Mouse (Mus musculus) layer of hippocampus, postnatal 36 days (tissue): Measurements from ENCODE around the gene Olfr49. TPM values are rescaled to one million over a fixed set of nuclear protein-coding genes. Genes with fewer than 3 reads are reported as not detected.

Experiments
- DNase-seq, 2 experiments: peaks; one replicate each; pipeline ENCODE4 v3.0.0; 2022
- total RNA-seq, 2 experiments: library from RNA; stranded (reverse); gene quantifications; 2 replicates each; pipeline ENCODE4 v1.2.3; 2021

Olfr49 gene
- total RNA-seq, 2 experiments from 2014 or later, result not detected

DNA sequence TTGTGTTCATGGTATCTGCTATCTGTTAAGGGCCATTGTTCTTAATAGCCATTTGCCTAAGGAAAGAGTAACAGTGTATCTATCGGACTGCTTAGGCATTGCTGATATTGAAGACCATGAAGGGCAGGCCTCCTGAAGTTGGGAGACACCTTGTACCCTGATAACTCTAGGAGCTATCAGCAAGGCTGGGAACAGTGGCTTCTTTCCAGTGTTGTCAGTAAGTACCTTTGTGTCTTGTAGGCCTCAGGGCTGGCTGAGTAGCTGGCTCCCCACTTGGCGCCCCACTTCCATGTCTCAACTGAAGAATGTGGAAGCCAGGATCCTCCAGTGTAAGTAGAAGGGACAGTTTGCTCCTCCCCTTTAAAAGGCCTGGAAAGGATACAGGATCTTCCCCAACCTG is 23.4 kb downstream of the Olfr49 start:
- no peak for DNase-seq

DNA sequence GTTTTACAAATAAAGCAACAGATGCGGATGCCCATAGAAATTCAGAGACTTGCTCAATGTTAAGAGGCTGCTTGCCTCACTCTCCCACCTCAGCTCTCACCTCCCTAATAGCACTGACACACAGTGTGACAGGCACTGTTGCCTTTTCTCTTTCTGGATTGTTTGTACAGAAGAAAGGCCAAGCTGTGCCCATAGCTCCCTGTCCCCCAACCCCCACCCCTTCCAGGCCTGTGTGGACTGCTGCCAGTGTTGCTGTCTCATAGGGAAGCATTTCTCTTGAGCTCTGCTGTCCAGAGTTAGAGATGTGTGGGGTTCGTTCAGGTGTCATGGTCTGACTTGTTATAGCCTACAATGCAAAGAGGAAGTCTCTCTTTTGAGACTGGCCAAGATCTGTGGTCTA is 24.5 kb downstream of the Olfr49 start:
- no peak for DNase-seq

DNA sequence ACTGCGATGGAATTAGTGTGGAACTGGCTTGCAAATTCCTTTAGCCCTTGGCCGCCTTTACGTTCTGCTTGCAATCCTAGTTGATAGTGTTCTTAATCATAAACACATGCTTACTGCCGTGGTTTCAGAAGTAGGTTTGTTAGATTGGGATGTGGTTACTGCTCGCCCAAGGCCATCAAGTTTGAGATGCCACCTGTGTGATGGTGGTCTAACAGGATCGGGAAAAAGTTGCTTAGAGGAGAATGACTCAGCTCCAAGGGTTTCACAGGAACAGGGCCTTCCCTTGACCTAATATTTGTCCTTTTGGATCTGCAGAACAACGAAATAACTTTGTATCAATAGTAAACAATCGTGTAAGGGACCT is 25.0 kb downstream of the Olfr49 start:
- DNase-seq, result no peak

DNA sequence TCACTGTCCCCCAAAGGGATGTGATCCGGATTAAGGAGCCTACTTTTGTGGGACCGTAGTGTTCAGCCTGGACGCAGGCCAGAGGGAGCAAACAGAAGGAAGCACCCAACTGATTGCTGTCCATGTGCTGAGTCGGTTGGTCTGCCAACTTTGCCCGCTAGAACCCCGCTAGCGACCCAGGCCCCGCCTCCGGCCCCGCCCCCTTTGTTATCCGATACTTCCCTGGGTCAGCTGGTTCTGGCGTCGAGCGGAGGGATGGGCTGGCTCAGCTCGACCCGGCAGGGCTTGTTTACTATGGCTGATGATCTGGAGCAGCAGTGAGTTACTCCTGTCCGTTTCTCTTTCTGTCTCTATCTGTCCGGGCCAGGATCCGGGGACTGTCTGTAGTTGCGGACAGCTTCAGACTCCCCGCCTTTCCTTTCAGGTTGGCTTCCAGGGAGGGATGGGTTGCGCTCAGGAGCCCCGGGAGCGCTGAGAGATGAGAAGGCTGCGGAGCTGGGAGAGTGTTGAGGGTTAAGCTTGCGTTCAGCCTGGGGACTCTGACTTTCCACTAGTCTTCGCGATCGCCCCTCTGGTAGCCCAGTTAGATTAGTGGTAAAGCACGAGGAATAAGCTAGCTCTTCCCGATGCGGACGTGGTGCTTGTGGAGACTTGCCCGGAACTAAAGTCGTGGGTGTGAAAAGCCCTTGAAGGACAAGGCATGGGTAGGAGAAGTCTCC is 25.6 kb downstream of the Olfr49 start:
- DNase-seq, result peak; percentile 83 to 89

DNA sequence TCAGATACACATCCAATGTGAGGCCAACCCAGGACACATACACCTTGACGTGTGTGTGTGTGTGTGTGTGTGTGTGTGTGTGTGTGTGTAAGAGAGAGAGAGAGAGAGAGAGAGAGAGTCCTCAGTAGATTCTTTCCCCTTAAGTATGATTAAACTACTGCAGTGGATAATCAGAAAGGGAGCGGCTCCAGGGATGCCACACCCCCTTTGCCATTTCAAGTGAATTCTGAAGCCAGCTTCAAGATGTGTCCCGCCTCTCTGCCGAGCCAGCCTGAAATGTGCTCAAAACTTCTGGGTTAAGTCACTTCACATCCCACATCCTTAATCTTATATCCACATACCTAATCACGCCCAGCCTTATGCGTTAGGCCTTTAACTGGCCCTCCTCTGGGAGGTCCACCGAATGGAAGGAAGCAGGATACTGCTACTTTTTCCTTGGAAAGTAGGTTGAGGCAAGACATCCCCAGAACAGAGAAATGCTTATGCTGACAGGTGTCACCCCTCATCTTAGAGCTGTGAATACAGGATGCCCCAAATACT is 26.5 kb downstream of the Olfr49 start:
- no peak for DNase-seq

DNA sequence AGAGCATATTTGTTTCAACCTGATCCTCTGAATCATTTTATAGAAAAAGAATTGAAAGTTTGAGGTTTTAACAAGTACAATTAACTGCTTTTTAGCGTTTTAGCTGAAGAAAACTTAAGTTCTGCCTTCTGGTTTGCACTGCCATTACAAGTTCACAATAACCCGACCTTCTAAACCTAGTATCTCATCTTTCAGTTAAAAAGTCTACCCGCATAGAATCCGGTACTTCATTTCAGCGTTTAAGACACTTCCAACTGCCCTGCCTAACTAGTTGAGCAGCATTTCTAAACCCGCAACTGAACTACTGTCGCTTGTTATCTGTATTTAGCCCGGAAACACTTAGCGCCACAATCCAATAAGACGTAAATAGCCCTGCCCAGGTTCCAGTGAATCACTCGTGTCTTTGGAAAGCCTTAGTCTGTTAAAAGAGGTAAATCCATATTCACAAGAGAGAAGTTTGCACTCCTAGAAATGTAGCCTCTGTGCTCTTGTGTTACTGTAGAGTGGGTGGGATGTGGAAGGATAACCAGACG is 30.0 kb downstream of the Olfr49 start:
- no peak for DNase-seq

DNA sequence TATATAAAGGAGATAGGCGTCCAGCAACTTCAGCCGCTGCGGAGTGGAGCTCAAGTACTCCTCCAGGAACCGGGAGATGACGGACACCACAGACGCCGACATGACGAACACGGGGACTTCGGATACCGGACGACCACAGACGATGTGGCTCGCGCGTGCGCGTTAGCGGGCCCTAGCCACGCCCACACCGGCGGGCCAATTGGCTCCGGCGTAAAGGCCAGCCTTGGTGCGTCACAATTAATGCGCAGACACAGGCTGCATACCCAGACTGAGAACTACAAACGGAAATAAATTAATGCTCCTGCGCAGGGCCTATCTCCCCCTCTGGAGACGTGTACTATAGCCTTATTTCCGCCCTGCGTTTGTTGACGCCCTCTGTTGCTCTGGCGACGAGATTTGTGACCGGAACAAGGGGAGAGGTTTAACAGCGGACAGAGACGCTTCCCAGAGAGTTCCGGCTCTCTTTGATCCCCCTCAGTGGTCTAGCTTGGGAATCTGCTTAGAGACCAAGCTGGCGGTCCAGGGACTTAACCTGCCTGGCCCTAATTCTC is 30.9 kb downstream of the Olfr49 start, which contains the start of the genes Dad1 and Abhd4:
Gene Dad1 (minus strand): TSS at position 364 of the 551 bp plus-strand sequence.
Gene Abhd4 (plus strand): TSS at position 448 of the 551 bp plus-strand sequence.
- DNase-seq, result peak; percentile 97

DNA sequence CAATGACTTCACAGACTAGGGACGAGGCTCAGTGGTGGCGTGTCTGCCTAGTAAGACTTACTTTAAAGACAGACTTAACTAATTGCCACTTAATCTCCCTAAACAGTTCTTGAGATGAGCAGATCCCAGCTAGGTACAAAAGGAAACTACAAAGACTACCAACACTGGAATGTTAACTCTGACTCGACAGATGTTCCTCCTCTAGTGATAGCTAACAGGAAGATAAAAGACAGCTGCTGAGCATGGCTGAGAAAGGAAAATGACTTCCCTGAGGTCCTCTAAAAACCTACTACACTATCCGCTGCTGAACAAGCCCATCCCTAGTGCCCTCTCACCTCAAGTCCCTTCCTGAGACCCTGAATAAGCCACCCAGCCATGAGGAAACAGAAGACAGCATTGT is 34.6 kb downstream of the Olfr49 start:
- no peak for DNase-seq

DNA sequence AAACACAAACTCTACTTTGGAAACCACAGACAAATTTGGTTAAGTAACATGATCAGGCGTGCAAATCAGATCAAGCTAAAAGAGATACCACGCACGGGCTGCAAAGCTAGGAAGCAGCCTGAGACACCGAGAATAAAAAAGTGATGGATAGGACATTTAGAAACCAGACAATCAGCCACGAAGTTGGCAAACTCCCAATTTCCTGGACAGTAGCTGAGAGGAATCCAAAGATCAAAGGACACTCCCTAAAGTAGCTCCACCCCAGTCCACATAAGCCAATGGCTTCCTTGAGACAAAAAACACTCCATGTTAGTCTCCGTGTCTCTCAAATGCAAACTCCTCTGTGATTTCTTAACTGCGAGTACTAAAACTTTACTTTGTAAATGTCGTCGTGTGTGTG is 35.4 kb downstream of the Olfr49 start:
- no peak for DNase-seq

DNA sequence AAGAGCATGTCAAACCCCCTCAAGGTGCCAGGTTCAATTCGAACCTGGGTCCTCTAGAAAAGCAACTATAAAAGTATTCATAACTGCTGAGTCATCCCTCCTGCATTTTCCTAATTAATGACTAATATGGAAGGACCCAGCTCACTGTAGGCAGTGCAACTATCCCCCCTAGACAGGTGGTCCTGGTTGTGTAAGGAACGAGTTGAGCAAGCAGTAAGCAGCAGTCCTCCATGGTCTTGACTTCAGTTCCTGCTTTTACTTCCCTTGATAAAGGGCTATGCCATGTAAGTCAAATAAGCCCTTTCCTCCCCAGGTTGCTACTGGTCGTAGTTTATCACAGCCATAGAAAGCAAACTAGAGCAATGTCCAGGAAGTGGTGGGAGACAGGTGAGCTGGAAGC is 38.5 kb downstream of the Olfr49 start:
- DNase-seq, result no peak

DNA sequence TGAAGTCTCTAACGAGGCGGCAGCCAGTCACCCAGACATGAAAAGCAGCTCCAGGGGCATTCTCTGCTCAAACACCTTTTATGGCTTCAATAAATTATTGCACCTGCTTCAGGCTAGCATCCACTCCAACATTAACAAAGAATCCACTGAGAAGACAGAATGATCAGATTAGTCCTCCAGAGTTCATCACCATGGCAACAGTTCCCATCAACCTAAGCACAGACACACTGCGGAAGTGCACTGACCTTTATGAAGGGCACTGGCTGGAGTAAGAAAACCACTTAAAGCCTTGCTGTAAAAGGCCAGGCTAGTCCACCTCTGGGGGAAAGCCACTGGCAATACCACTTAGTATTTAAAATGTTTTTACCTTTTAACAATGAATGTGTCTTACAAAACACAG is 40.6 kb downstream of the Olfr49 start:
- DNase-seq, result no peak

DNA sequence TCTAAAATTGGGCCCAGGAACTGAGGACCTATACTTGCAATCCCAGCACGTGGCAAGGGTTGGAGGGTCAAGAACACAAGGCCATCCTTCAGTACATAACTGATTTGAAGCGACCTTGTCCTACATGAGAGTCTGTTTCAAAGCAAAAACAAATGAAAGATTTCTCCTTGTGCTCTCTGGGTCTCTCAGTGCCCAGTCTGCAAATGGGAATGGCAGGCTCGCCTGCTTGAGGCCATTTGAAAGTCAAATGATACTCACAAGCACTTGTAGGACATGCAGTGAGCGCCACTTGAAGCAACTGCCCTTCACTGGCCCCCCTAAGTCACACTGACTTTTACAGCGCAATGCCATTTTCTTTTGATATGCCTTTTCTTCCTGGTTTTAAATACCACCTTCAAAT is 44.2 kb downstream of the Olfr49 start:
- no peak for DNase-seq

DNA sequence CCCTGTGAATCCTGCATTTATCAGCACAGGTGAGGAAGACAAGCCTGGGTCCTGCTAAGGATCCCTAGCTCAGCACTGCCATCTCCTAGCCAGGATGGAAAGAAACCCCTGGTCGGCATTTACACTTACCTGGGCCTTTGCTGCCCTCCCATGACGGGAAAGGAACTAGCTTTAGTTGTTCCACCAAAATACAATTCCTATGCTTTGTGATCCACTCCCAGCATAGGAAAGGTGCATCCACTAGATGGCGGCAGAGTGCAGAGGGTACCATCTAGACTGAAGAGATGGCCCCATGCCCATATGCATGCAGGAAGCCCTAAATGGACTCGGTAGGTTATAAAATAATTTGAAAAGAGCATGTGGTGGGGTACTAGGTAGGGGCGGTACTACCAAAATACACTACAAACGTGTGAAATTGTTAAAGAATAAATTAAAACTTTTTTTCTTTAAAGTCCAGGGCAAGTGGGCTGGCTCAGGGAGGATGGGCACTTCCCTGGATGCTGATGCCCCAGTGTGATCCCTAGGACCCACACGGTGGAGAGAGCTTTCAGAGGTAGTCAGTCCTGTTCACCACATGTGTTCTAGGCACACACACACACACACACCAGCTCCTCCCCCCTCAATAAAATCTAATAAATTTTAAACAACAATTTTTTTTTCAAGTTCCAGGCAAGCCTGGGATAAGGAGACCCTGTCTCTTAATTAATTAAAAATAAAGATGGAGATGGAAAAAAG is 45.6 kb downstream of the Olfr49 start:
- DNase-seq, result peak; percentile 69 to 77

DNA sequence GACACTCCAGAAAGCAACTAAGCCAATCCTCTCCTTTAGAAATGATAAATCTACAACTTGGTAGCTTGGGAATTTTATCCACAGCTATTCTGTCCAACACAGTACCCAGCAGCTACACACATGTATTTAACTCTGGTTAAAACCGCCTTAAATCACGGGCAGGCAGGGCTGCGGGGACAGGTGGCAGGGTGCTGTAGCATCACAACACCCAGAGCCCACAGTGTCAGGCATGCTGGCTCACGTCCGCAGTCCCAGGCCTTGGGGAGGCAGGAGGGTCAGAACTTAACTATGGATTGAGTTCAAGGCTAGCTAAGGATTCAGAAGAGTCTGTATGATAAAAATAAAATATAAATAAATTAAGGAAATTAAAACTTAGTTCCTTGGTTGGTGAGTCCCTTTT is 47.9 kb downstream of the Olfr49 start:
- DNase-seq, result no peak

DNA sequence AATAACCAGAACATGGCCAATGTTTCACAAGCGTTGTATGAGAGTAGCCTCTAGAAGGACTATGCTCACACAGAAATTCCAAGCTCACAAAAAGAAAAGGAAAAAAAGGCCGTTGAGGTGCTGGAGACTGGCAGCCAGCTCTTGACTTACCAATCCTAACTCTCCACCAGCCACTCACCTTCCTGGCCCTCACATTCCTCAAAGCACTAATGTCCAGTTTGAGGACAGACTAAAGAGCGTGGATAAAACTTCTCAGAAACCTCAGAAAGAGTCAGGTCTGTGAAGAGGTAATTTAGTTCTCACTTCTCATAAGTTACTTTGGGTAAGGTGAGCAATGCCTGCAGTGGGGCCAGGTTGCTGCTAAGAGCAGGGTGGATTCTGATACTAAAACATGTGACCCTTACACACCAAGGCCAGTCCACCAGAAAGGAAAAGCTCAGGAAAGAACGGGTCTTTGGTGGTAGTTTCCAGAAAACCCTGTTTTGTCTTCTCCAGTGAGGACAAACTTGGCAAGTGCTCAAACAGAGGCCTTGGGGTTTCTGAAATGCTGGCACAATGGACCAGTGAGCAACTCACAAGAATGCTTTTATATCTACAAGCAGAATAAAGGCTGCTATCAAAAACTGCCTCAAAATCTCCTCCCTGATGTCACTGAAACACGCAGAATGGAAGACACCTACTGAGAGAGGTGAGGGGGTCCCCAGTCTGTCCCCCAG is 48.8 kb downstream of the Olfr49 start:
- no peak for DNase-seq

DNA sequence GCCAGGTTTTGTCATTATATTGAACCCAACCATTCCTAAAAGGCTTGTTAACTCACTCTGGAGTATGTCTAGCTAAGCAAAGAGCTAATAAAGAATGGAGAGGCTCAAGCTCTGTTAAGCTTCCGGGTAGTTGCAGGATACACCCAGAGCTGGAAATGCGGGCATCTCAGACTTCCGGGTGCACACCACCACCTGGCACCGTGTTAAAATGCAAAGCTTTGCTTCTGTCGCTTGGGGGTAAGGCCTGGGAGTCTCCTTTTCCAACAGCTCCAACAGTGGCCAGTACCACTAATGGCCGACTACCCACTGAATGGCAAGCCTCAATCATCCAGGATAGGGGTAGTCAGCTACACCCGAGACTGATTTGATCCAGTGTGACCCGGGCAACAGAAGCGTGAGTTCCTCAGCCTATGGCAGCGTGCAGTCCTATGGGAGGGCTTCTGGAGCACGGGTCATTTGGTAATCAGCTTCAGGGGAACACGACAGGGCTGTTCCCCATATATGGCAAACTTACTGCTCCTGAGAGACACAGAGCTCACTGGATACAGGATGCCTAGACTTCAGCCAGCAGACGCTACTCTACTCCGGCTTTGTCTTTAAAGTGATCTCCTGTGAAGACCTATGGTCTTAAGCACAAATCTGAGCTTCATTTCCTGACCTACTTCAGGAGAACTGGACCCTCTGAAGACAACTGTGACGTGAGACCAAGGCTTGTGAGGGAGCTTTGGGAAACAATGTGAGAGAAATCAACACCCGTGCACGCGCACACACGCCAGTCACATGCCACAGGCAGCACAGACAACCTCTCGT is 50.3 kb downstream of the Olfr49 start:
- no peak for DNase-seq

DNA sequence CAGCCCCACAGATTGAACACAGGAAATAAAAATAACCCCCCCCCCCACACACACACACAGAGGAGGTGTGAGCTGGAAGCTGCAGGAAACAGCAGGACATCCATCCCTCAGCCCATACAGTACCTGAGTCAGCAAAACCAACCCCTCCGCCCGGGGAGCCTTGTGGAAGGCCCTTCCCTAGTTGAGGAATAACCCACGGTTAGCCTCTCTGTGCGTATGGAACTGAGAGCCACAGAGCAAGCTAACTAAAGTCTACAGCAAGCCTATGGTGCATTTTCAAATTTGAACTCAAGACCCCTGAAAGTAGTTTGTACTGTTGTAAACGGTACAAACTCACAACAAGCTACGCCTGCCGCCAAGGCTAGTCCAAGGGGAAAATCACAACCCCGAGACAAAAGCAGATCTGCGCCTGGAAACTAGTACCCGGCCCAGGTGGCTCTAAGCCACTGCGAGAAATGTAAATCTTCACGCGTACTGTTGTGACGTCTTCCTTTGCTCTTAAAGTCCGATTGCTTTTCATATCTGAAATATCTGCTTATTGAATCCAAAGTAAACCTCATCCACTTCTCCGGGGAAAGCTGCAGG is 51.1 kb downstream of the Olfr49 start:
- no peak for DNase-seq

DNA sequence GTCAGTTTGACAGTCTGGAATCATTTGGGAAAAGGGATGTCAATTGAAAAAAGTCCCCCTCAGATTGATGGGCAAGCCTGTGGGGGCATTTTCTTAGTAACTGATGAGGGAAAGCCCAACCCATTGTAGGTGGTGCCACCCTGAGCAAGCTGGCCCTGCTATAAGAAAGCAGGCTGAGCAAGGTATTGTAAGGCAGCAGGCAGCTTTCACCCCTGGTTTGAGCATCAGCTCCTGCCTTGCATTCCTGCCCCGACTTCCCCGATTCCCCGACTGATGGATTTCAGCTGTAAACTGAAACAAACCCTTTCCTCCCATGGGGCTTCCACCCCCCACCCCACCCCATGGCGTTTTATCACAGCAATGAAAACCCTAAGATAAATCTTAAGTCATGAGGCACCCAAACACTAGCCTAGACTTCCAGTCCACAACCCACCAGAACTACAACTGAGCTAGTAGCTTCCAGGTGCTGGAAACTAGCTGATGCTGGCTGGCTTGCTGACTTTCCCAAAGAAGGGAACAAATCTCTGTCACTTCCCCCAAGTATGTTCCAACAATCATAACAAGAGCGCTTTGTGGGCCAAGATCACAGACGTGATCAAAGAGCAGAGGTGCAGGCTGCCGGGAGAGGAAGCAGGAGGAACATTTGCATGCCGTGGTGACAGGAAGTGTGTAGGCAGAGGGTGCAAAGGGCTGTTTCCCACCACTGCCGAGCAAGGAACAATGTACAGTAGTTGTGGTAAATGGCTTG is 51.8 kb downstream of the Olfr49 start:
- peak in 1 of 2 experiments; percentile 24 for DNase-seq

DNA sequence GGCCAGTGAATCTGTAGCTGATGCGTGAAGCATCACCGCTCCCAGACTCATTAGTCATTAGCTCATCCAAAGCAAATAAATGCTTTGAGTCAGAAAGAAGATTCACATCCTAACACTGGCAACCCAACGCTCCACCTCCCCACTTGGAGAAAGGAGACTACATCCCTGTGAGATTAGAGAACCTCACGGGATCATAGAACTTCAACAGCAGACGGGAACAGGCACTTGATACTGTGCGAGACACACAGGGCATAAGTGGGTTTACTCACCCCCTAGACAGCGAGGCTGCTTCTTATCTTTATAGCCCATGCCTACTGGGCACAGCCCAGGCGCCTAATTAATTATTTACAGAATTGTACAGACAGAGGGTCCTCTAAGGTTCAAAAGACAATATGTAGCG is 52.6 kb downstream of the Olfr49 start:
- no peak for DNase-seq

DNA sequence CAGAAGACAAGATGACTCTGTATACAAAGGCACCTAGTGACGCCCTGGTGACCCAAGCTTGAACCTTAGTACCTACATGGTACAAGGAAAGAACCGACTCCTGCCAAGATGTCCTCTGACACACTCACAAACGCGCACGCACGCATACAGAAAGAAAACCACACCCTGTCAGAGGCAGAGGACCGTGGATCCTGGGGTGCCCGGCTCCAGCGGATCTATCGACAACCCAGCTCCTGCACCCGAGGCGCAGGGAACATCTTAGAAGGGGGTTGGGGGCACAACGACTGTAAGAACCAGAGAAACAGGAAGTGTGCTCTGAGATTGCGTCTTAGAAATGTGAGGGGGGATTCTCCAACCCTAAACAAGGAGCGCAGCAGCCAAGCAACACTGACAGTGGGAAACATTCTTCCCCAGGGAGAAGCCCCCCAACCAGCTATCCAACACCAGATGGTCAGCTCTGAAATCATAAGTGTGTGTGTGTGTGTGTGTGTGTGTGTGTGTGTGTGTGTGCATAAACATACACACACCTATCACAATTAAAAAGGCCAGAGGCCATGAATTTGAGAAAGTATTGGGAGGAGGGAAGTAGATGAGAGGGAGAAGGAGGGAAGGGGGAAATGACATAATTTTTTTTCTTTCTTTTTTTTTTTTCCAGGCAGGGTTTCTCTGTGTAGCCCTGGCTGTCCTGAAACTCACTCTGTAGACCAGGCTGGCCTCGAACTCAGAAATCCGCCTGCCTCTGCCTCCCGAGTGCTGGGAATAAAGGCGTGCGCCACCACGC is 53.4 kb downstream of the Olfr49 start:
- no peak for DNase-seq
